Mouse (Mus musculus) lung, embryonic 15.5 days (tissue): ENCODE measurements around the gene Ripply1. TPM values are rescaled to one million over a fixed set of nuclear protein-coding genes. Genes with fewer than 3 reads are reported as not detected.
A peak's percentile ranks its signal among the peaks of the same experiment; 100 is the strongest.
"Not testable (repeated sequence)": the region's sequence is repeated elsewhere in the genome, so short reads cannot be mapped to it uniquely, and the experiment has no call there.

Experiments
- ATAC-seq: fragments of 200-750 bp; cut with Nextera tagmentation; 2 replicates; pipeline ENCODE4 v1.8.0; 2017; ENCODE audit warnings: moderate number of reproducible peaks, borderline replicate concordance; ENCODE audit not compliant: low FRiP score, low TSS enrichment; ENCODE audit errors: extremely low read depth
- H3K27ac ChIP-seq: fragments of 300-500 bp; sonication (generic); 2 replicates; pipeline ENCODE4 v1.5.1; 2015; ENCODE audit warnings: moderate library complexity, mild to moderate bottlenecking, inconsistent platforms
- H3K27me3 ChIP-seq: fragments of 300-500 bp; sonication (generic); 2 replicates; pipeline ENCODE4 v1.6.1; 2015; ENCODE audit warnings: inconsistent platforms
- H3K36me3 ChIP-seq: fragments of 300-500 bp; sonication (generic); 2 replicates; pipeline ENCODE4 v1.6.1; 2015; ENCODE audit warnings: inconsistent platforms
- H3K4me1 ChIP-seq: fragments of 300-500 bp; sonication (generic); 2 replicates; pipeline ENCODE4 v1.6.1; 2015; ENCODE audit warnings: inconsistent platforms
- H3K4me2 ChIP-seq: fragments of 300-500 bp; sonication (generic); 2 replicates; pipeline ENCODE4 v1.6.1; 2015; ENCODE audit warnings: inconsistent platforms, mild to moderate bottlenecking, moderate library complexity
- H3K4me3 ChIP-seq: fragments of 300-500 bp; sonication (generic); 2 replicates; pipeline ENCODE4 v1.5.1; 2015; ENCODE audit warnings: mild to moderate bottlenecking, inconsistent platforms
- H3K9ac ChIP-seq: fragments of 300-500 bp; sonication (generic); 2 replicates; pipeline ENCODE4 v1.6.1; 2015; ENCODE audit warnings: inconsistent platforms
- H3K9me3 ChIP-seq: fragments of 300-500 bp; sonication (generic); 2 replicates; pipeline ENCODE4 v1.6.1; 2016; ENCODE audit warnings: inconsistent platforms
- whole genome bisulfite sequencing: fragments of 180-500 bp; shearing (Covaris S2); methylation state at CpG from one replicate; pipeline ENCODE4 v1.1.7; 2015; 5-methylcytosine and 5-hydroxymethylcytosine counted together
- polyA plus RNA-seq: library from polyadenylated mRNA; unstranded; fragments of >200 nt; fragmentation: Nextera tagmentation; extraction: Ambion mirVana; gene quantifications from 2 replicates; pipeline ENCODE4 v1.2.1, GENCODE M21; 2015

Gene Ripply1
- polyA plus RNA-seq, 1 experiment from 2014 or later: not detected

DNA sequence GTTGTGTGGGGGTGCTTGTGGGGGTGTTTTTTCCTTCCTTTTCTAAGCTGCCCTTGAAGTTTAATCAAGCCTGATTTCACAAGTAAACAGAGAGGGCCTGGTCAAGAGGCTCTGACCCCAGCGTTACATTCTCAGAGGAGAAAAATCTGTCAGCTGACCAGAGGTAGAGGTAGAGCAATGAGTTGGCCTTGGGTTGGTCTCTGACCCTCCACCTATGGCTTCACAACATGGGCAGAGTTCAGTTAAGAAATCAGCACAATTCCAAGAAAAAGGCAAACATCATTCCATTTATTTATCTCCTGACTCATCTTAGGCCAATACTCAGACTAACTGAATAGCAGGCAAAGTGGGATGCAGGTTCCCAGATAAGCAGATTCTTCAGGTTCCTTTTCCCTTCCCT, 3.3 kb downstream of the Ripply1 start:
- Histone ChIP-seq H3K9me3 (no peaks in the 10 kb centered on the region), H3K4me1 (peaks cover 9% of the 10 kb centered on the region; the same call in 1 of the 2 replicates), H3K4me3 (no peak overlapping the region), H3K27me3 (no peaks in the 10 kb centered on the region), H3K9ac (no peak overlapping the region), H3K27ac (no peak overlapping the region), H3K4me2 (no peak overlapping the region), H3K36me3 (no peaks in the 10 kb centered on the region)
- no peak for ATAC-seq
- WGBS: 50% methylated on average over 1 of the region's 1 CpGs

DNA sequence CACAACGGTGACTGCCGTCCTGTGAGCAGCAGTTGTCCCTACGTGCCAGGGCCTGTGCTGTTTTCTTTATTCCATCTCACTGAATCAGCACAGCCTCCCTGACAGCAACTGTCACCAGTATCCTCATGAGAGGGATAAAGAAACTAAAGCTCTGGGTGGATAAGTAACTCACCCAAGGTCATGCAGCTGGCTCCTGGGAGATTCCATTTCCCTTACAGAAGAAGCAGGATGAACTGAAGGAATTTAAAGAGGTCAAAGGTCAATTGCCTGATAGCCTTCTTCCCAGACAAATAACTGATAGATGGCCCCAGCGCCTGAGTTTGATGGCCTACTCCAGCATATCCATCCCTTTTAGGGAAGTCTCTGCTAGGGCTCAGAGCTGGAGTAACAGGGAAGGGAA, 4.8 kb downstream of the Ripply1 start:
- ATAC-seq: no peak
- H3K9ac ChIP-seq: no peak overlapping the region
- no peak overlapping the region for H3K4me2 ChIP-seq
- no peak overlapping the region for H3K4me3 ChIP-seq
- no peaks in the 10 kb centered on the region for H3K36me3 ChIP-seq
- 0 out of 2 replicates have a peak, but pooled peaks cover 9% of the 10 kb centered on the region for H3K4me1 ChIP-seq
- 48% methylated on average over 4 of the region's 4 CpGs for WGBS
- H3K9me3 ChIP-seq: no peaks in the 10 kb centered on the region
- no peaks in the 10 kb centered on the region for H3K27me3 ChIP-seq
- no peak overlapping the region for H3K27ac ChIP-seq

DNA sequence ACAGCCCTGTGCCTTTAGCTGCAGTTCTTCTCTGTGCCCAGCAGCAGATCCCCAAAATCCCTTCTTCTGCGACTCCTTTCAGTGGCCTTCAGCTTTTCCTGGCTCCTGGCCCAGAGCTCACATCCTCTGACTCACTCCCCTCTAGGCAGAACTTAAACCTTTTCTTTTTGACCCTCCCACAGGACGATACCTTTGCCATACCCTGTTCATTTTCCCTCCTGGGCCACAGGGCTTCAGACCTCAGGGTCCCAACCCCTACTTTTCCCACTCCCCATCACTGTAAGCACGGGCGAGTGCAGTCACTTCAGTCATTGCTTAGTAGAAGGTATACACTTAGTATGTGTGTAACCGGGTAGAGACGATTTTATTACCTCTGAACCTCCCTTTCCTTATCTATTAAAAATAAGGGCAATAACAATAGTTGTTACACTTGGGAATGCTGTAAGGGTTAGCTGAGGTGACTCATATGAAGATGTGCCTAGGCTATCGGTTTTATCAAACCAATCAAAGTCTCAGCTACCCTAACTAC, 7.0 kb downstream of the Ripply1 start:
- no peak for ATAC-seq
- H3K4me3 ChIP-seq: no peak overlapping the region
- no peaks in the 10 kb centered on the region for H3K36me3 ChIP-seq
- H3K9ac ChIP-seq: no peak overlapping the region
- H3K4me1 ChIP-seq: 0 out of 2 replicates have a peak, but pooled peaks cover 3% of the 10 kb centered on the region
- no peaks in the 10 kb centered on the region for H3K27me3 ChIP-seq
- no peak overlapping the region for H3K27ac ChIP-seq
- H3K9me3 ChIP-seq: no peaks in the 10 kb centered on the region
- WGBS: 64% methylated on average over 7 of the region's 7 CpGs
- no peak overlapping the region for H3K4me2 ChIP-seq

DNA sequence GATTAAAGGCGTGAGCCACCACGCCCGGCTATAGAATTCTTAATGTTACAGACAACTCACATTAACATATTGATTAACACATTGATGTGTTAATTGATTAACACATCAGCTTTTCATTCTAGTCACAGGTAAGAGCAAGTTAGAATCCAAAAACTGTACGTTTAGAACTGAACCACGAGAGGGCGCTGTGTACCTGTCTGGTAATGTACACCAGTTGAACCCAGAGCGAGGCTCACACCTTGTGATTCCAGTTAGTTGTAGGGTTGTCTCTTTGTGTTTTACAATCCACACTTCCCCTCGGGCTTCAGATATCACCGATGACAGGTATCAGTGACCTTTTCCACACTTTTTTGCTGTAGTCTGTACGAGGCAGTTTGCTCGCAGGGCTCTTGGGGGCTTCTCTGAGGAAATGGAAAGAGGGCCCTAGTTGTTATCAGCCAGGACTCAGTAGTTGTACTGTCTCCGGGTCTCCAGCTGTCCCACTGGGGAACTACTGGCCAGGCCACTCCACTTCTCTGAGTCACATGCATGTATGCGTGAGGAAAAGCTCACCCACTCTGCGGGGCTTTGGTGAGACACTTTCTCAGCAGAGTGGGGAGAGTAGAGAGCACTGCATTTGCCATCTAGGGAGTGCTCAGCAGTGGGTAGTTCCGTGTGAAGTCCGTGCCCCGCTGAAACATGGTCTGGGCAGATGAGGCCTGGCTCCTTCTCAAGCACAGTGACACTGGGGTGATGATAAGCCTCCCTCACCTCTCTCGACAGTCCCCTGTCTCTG, 7.7 kb downstream of the Ripply1 start:
- Histone ChIP-seq H3K27ac (no peak overlapping the region), H3K4me2 (no peak overlapping the region), H3K4me3 (no peak overlapping the region), H3K36me3 (no peaks in the 10 kb centered on the region), H3K9me3 (no peaks in the 10 kb centered on the region), H3K27me3 (no peaks in the 10 kb centered on the region), H3K9ac (no peak overlapping the region), H3K4me1 (0 out of 2 replicates have a peak, but pooled peaks cover 3% of the 10 kb centered on the region)
- peak; percentile 27; the same call in 1 of the 2 replicates for ATAC-seq
- 30% methylated on average over 18 of the region's 18 CpGs for WGBS

DNA sequence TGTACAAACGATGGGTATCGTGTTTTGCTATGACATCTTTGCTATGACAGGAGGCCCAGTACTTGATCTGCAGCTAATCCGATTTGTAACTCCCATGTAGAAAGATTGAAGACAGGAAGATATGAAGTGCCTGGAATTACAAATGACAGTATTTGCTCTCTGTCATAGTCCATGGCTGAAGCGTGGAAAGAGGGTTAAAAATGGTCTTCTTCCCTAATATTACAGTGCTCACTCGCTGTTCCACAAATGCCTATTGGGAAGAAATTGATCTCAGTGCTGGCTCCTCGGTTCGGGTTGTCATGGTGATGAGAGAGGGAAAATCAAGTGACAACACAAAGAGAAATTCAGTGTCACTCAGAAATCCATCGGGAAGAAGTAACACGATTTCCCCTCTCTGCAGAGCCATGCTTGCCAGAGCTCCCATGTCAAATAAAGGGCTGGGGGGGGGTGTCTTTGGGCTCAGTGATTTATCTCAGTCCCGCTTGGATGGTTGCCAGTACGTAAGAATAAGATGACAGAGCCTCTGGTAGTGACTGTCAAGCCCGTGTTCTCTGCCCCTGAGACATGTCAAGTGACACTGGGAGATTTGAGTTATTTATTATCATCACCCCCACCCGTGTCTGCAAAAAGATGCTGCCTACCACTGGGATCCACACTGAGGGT, 12.0 kb downstream of the Ripply1 start:
- H3K4me2 ChIP-seq: no peak overlapping the region
- H3K9ac ChIP-seq: no peak overlapping the region
- 0 out of 2 replicates have a peak, but pooled peaks cover 3% of the 10 kb centered on the region for H3K4me1 ChIP-seq
- no peaks in the 10 kb centered on the region for H3K9me3 ChIP-seq
- H3K36me3 ChIP-seq: no peaks in the 10 kb centered on the region
- H3K4me3 ChIP-seq: no peak overlapping the region
- H3K27ac ChIP-seq: no peak overlapping the region
- no peaks in the 10 kb centered on the region; the same call in 1 of the 2 replicates for H3K27me3 ChIP-seq
- 59% methylated on average over 13 of the region's 13 CpGs for WGBS
- no peak for ATAC-seq

DNA sequence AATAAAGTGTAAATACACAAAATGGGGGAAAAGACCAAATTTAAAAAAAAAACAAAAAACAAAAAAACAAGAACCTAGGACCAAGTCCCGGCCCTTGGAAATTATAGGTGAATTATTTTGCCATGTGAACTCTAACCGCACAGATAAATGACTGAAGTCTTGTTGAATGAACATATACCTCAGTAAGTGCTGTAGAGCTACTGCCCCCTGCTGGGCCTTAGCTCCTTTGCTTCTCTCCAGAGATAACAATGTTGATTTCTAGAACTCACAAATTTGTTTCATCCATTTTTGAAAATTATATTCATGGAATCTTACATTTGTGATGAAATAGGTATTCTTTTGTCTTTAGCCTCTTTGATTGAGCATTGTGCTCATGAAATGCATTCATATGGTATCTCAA, 19.6 kb downstream of the Ripply1 start:
- ATAC-seq: no peak
- Histone ChIP-seq H3K4me2 (no peak overlapping the region), H3K4me1 (no peaks in the 10 kb centered on the region), H3K36me3 (no peaks in the 10 kb centered on the region), H3K4me3 (no peak overlapping the region), H3K27me3 (no peaks in the 10 kb centered on the region), H3K9ac (no peak overlapping the region), H3K27ac (no peak overlapping the region), H3K9me3 (no peaks in the 10 kb centered on the region)
- 69% methylated on average over 2 of the region's 2 CpGs for WGBS

DNA sequence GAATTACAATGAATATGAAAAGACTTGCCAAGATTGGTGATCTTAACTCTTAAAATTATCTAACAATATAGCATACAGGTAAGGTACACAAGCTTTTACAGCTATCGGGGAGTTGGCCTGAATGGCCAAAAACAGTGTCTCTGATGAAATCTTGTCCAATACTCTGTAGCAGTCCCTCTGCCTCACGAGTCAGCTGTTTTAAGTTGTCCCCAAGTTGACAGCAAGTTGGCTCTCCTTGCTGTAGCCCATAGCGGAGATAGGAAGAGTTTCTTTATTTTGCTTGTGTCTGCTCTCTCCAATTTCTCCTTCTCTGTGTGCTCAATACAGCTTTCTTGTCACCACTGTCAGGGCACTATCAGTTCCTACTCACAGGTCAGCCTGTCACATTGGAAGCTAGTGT, 23.5 kb downstream of the Ripply1 start:
- not testable (repeated sequence) for H3K4me2 ChIP-seq, H3K4me3 ChIP-seq, H3K27ac ChIP-seq, H3K27me3 ChIP-seq, H3K36me3 ChIP-seq, H3K9ac ChIP-seq, H3K9me3 ChIP-seq, H3K4me1 ChIP-seq, ATAC-seq
- 64% methylated on average over 3 of the region's 3 CpGs for WGBS

DNA sequence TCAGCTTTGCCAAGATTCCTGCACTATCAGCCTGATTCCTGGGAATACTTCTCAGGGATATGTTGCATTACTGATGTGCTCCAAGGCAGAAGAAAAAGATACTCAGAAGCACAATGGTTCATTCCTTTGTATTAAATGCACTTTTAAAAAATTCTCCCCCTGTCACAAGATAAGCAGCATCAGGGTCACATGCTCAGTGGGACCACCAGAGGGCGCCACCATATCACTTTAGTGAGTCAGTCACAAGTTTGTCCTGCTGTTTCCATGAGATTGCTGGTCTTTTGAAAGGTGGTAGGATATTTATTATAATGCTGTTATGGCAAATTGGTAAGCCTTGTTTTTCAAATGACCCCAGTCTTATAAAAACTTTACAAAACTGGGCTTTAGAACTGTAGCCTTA, 30.3 kb downstream of the Ripply1 start:
- no peak overlapping the region for H3K27ac ChIP-seq
- no peak overlapping the region for H3K9ac ChIP-seq
- no peaks in the 10 kb centered on the region for H3K9me3 ChIP-seq
- H3K4me3 ChIP-seq: no peak overlapping the region
- no peaks in the 10 kb centered on the region for H3K4me1 ChIP-seq
- ATAC-seq: no peak
- H3K27me3 ChIP-seq: no peaks in the 10 kb centered on the region
- H3K36me3 ChIP-seq: no peaks in the 10 kb centered on the region
- 0% methylated on average over 1 of the region's 1 CpGs for WGBS
- no peak overlapping the region for H3K4me2 ChIP-seq

DNA sequence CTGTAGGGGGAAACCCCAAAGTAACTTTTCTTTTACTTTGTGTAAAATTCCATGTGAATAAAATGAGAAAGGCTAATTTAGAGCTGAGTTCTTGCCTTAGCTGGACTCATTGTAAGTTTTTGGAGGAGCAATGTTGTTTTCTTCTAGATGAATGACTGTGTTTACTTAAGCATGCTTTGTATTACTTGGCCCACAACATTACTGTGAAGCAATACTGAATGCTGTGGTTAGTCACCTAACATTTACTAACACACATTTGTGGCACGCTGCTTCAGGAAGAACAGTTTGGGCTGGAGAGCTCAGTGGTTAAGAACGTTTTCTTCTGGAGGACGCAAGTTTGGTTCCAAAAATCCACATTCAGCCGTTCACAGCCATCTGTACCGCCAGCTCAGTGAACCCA, 45.1 kb downstream of the Ripply1 start:
- H3K9ac ChIP-seq: no peak overlapping the region
- ATAC-seq: no peak
- no peak overlapping the region for H3K4me3 ChIP-seq
- no peak overlapping the region for H3K27ac ChIP-seq
- no peaks in the 10 kb centered on the region for H3K4me1 ChIP-seq
- H3K36me3 ChIP-seq: no peaks in the 10 kb centered on the region
- no peaks in the 10 kb centered on the region for H3K9me3 ChIP-seq
- 91% methylated on average over 5 of the region's 5 CpGs for WGBS
- H3K4me2 ChIP-seq: no peak overlapping the region
- no peaks in the 10 kb centered on the region for H3K27me3 ChIP-seq

DNA sequence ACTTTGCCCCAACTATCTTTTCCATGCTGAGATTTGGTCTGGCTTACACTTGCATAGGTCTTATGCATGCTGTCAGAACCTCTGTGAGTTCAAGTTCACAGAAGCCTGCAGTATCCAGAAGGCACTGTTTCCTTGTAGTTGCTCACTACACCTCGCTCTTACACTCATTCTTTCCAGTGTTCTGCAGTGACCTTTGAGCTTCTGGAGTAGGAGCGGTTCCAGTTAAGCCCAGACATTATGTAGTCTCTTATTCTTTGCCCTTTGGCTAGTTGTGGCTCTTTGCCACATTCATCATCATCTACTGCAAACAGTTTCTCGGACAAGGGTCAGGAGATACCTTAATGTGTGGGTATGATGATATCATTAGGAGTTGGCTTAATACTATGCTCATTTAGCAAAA, 51.6 kb downstream of the Ripply1 start:
- no peak for ATAC-seq
- Histone ChIP-seq H3K36me3 (no peaks in the 10 kb centered on the region), H3K4me1 (no peaks in the 10 kb centered on the region), H3K27me3 (no peaks in the 10 kb centered on the region), H3K9me3 (no peaks in the 10 kb centered on the region), H3K9ac (no peak overlapping the region), H3K4me3 (no peak overlapping the region), H3K4me2 (no peak overlapping the region), H3K27ac (no peak overlapping the region)
- WGBS: 81% methylated on average over 3 of the region's 3 CpGs
